Mouse (Mus musculus) midbrain, embryonic 16.5 days (tissue): ENCODE measurements at regions not wholly inside any gene's neighbourhood (a gene's known extent, or its start where the extent isn't known, plus 50 kb on each side); places are given as distances from the start of the nearest gene placed in this dataset.
A peak's percentile ranks its signal among the peaks of the same experiment; 100 is the strongest.

Source experiments
- ATAC-seq: fragments of 200-750 bp; cut with Nextera tagmentation; 2 replicates; pipeline ENCODE4 v1.8.0; 2017; ENCODE audit warnings: moderate TSS enrichment
- H3K27ac ChIP-seq: fragments of 300-500 bp; sonication (generic); 2 replicates; pipeline ENCODE4 v1.5.1; 2014; ENCODE audit warnings: mild to moderate bottlenecking, low read length, mixed read lengths
- H3K27me3 ChIP-seq: fragments of 300-500 bp; sonication (generic); 2 replicates; pipeline ENCODE4 v1.6.1; 2014; ENCODE audit warnings: low read depth, low read length, mixed read lengths; ENCODE audit not compliant: control insufficient read depth, insufficient read depth
- H3K36me3 ChIP-seq: fragments of 300-500 bp; sonication (generic); 2 replicates; pipeline ENCODE4 v1.6.1; 2014; ENCODE audit warnings: mild to moderate bottlenecking, low read length, moderate library complexity, mixed read lengths; ENCODE audit not compliant: control insufficient read depth, insufficient read depth
- H3K4me1 ChIP-seq: fragments of 300-500 bp; sonication (generic); 2 replicates; pipeline ENCODE4 v1.6.1; 2014; ENCODE audit warnings: mild to moderate bottlenecking, low read length, mixed read lengths; ENCODE audit not compliant: control insufficient read depth, insufficient read depth
- H3K4me2 ChIP-seq: fragments of 300-500 bp; sonication (generic); 2 replicates; pipeline ENCODE4 v1.6.1; 2014; ENCODE audit warnings: mild to moderate bottlenecking, low read length, mixed read lengths
- H3K4me3 ChIP-seq: fragments of 300-500 bp; sonication (generic); 2 replicates; pipeline ENCODE4 v1.5.1; 2014; ENCODE audit warnings: low read depth, mild to moderate bottlenecking, low read length, moderate library complexity, mixed read lengths
- H3K9ac ChIP-seq: fragments of 300-500 bp; sonication (generic); 2 replicates; pipeline ENCODE4 v1.6.1; 2014; ENCODE audit warnings: low read depth, low read length, mixed read lengths
- H3K9me3 ChIP-seq: fragments of 300-500 bp; sonication (generic); replicated peaks from 2 replicates; pipeline ENCODE4 v1.6.1; 2014; ENCODE audit warnings: mild to moderate bottlenecking, low read length, mixed read lengths; ENCODE audit not compliant: control insufficient read depth, poor library complexity, severe bottlenecking
- WGBS: fragments of 180-500 bp; shearing (Covaris S2); extraction: QIAGEN DNeasy Blood & Tissue Kit; methylation state at CpG from one replicate; pipeline ENCODE4 v1.1.7; 2014; 5-methylcytosine and 5-hydroxymethylcytosine counted together

- 93% methylated on average over 2 of the region's 2 CpGs for WGBS
- ATAC-seq: no peak
- no peaks in the 10 kb centered on the region for H3K36me3 ChIP-seq
Observed at GRCm38 (mm10) chr19:26143539-26143938, 461.3 kb upstream of the Smarca2 start.

GRCm38 (mm10) chr19:26151216-26151615 is 453.6 kb upstream of the Smarca2 start:
- WGBS: 88% methylated on average over 4 of the region's 4 CpGs
- H3K4me1 ChIP-seq: no peaks in the 10 kb centered on the region
- no peak overlapping the region for H3K4me2 ChIP-seq
- no peak overlapping the region for H3K27ac ChIP-seq
- no peaks in the 10 kb centered on the region for H3K9me3 ChIP-seq
- ATAC-seq: no peak
- H3K9ac ChIP-seq: no peak overlapping the region
- H3K27me3 ChIP-seq: no peaks in the 10 kb centered on the region
- H3K4me3 ChIP-seq: no peak overlapping the region
- H3K36me3 ChIP-seq: no peaks in the 10 kb centered on the region

More at GRCm38 (mm10) chr19:26143539-26143938, 461.3 kb upstream of the Smarca2 start:
- H3K27me3 ChIP-seq: no peaks in the 10 kb centered on the region
- H3K4me2 ChIP-seq: no peak overlapping the region
- no peak overlapping the region for H3K4me3 ChIP-seq
- H3K9ac ChIP-seq: no peak overlapping the region
- H3K9me3 ChIP-seq: no peaks in the 10 kb centered on the region
- no peak overlapping the region for H3K27ac ChIP-seq
- H3K4me1 ChIP-seq: no peaks in the 10 kb centered on the region

DNA sequence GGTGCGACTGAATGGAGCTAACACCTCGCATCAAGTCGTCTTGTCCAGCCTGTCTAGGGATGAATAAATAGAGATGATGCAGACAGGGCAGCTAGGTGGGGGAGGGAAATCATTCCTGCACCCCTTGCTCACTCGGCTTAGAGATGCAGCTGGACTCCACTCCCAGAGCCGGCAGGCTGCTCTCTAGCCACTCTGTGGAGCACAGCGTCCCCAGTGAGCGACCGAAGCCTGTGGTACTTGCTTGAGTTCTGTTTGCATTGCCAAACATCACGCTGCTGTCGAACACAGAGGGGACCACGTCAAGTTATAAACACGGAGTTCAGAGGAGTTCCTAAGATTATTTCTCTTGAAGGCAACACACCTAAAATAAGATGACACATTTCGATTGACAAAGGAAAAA is 439.9 kb upstream of the Smarca2 start:
- H3K27me3 ChIP-seq: no peaks in the 10 kb centered on the region
- no peaks in the 10 kb centered on the region for H3K36me3 ChIP-seq
- WGBS: 18% methylated on average over 13 of the region's 13 CpGs
- H3K4me2 ChIP-seq: peak overlapping the region; percentile 29
- no peak overlapping the region for H3K27ac ChIP-seq
- no peak for ATAC-seq
- no peaks in the 10 kb centered on the region for H3K9me3 ChIP-seq
- no peak overlapping the region for H3K9ac ChIP-seq
- H3K4me1 ChIP-seq: no peaks in the 10 kb centered on the region
- no peak overlapping the region for H3K4me3 ChIP-seq

DNA sequence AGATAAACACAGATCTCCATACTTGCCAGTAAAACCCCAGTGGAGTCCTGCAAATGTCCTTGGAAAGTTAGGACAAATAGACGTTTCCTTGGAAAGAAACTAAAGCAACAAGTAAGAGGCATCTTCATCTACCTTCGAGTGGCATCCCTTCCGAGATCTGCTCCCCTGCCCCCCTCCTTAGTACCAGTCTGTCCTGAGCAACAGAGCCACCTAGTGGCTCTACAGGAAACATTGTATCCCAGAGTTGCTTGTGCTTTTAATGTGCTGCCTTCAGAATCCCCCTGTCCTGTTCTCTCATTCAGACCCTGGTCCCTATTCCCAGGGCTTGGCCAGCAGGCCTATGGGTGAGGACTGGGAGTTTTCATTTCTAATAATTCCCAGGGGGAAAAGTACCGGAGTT is 423.1 kb upstream of the Smarca2 start:
- Histone ChIP-seq H3K36me3 (no peaks in the 10 kb centered on the region), H3K4me1 (no peaks in the 10 kb centered on the region), H3K9me3 (no peaks in the 10 kb centered on the region), H3K9ac (no peak overlapping the region), H3K4me3 (no peak overlapping the region), H3K4me2 (no peak overlapping the region), H3K27ac (no peak overlapping the region), H3K27me3 (no peaks in the 10 kb centered on the region)
- 29% methylated on average over 4 of the region's 4 CpGs for WGBS
- ATAC-seq: no peak

DNA sequence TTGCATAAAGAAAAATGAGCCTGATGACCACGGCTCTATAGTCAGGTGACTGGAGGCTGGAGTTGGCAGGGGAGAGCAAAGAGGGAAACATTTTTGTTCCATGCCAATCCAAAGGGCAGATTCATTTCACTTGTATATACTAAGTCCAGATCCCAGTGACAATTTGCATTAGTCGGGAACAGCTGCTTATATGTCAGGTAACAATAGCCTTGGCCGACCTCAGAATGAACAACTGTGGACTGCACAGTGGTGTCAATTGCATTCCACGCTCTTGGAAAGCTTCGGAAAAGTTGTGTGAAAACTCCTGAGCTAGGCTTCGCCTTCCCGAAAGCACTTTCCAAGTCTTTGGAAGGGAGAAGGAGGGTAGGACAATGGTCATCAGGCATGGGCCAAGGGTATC is 419.8 kb upstream of the Smarca2 start:
- no peak for ATAC-seq
- H3K4me1 ChIP-seq: no peaks in the 10 kb centered on the region
- 81% methylated on average over 7 of the region's 7 CpGs for WGBS
- H3K9me3 ChIP-seq: no peaks in the 10 kb centered on the region
- no peaks in the 10 kb centered on the region for H3K36me3 ChIP-seq
- no peak overlapping the region for H3K4me3 ChIP-seq
- H3K27me3 ChIP-seq: no peaks in the 10 kb centered on the region
- no peak overlapping the region for H3K27ac ChIP-seq
- no peak overlapping the region for H3K9ac ChIP-seq
- no peak overlapping the region for H3K4me2 ChIP-seq

DNA sequence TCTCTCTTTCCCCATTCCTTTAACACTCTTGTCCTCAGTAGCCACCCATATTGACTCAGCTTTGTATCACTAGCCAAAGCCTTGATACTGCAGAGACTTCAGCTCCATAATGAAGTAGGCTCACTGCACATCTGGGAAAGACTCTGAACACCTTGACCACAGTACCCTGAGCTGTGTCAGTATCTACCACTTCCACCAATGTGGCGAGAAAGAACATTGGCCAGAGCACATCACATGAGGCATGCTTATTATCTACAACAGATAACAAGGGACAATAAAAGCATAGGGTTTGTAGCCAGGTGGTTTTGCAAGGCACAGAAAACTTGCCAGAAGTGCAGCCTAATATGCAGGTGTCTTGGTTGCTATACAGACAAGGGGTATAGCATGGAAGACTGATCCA is 414.0 kb upstream of the Smarca2 start:
- no peak for ATAC-seq
- 85% methylated on average over 1 of the region's 1 CpGs for WGBS
- H3K36me3 ChIP-seq: no peaks in the 10 kb centered on the region
- H3K4me2 ChIP-seq: no peak overlapping the region
- no peak overlapping the region for H3K4me3 ChIP-seq
- no peak overlapping the region for H3K9ac ChIP-seq
- H3K4me1 ChIP-seq: no peaks in the 10 kb centered on the region
- no peaks in the 10 kb centered on the region for H3K9me3 ChIP-seq
- H3K27me3 ChIP-seq: no peaks in the 10 kb centered on the region
- no peak overlapping the region for H3K27ac ChIP-seq

DNA sequence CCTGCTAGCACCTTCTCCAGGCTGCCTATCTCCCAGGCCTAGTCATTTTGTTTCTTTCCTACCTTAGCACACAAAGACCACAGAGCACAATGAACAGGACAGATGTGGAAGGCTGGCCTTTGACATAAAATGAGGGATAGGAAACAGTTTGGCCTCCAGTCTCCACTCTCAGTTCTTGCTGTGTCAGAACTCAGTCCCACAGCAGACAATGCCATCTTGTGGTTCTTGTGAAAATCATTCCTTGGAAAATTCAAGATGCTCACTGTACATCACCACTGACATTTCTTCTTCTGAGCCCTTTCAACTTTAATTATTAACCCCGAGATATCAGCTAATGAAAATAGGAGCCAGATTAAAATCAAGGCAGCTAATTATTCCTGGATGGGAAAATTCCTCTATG is 411.2 kb upstream of the Smarca2 start:
- Histone ChIP-seq H3K27ac (no peak overlapping the region), H3K36me3 (no peaks in the 10 kb centered on the region), H3K9ac (no peak overlapping the region), H3K9me3 (no peaks in the 10 kb centered on the region), H3K4me1 (no peaks in the 10 kb centered on the region), H3K27me3 (no peaks in the 10 kb centered on the region), H3K4me2 (no peak overlapping the region), H3K4me3 (no peak overlapping the region)
- 71% methylated on average over 1 of the region's 1 CpGs for WGBS
- no peak for ATAC-seq

DNA sequence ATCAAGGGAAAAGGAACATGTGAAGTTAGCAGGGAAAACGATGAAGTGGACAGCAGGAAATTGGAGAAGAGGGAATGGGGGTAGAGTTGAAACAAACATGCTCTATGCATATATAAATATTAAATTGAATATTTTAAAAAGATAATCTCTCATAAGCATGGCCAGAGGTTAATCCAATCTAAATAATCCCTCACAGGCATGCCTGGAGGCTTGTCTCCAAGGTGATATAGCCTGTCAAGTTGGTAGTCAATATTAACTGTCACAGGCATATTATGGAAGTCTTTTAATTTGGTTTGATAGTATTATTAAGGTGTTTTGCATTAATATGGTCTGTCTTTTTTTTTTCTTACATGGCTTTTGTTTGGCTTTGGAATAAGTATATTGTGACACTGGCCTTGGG is 396.1 kb upstream of the Smarca2 start:
- ATAC-seq: no peak
- no peak overlapping the region for H3K4me2 ChIP-seq
- no peaks in the 10 kb centered on the region for H3K4me1 ChIP-seq
- H3K9ac ChIP-seq: no peak overlapping the region
- no peak overlapping the region for H3K27ac ChIP-seq
- H3K4me3 ChIP-seq: no peak overlapping the region
- H3K27me3 ChIP-seq: no peaks in the 10 kb centered on the region
- no peaks in the 10 kb centered on the region for H3K36me3 ChIP-seq
- H3K9me3 ChIP-seq: no peaks in the 10 kb centered on the region
- WGBS: 15% methylated on average over 1 of the region's 1 CpGs

GRCm38 (mm10) chr19:26234539-26234938 is 370.3 kb upstream of the Smarca2 start:
- Histone ChIP-seq H3K4me3 (no peak overlapping the region), H3K27ac (no peak overlapping the region), H3K4me1 (no peaks in the 10 kb centered on the region), H3K9me3 (no peaks in the 10 kb centered on the region), H3K36me3 (no peaks in the 10 kb centered on the region), H3K27me3 (no peaks in the 10 kb centered on the region), H3K4me2 (no peak overlapping the region), H3K9ac (no peak overlapping the region)
- WGBS: 49% methylated on average over 4 of the region's 4 CpGs
- ATAC-seq: no peak

DNA sequence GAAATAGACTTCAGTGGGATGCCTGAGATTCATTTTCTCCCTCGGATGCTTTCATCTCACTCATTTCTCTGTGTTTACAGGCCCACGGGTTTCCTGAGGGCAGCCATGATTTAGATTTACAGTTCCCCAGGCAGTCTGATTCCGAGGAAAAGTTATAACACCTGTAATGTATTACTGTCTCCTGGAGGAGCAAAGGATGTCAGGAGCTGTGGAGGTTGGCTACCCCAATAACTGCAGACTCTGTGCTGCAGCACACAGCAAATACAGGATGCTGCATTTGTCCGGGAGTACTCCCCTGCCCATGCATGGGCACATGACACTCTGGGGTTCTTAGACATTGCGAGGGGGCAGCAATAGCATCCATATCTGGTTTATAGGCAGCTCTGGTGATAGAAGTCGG is 360.8 kb upstream of the Smarca2 start:
- H3K36me3 ChIP-seq: no peaks in the 10 kb centered on the region
- H3K27me3 ChIP-seq: no peaks in the 10 kb centered on the region
- no peak overlapping the region for H3K4me2 ChIP-seq
- H3K4me1 ChIP-seq: no peaks in the 10 kb centered on the region
- no peak overlapping the region for H3K9ac ChIP-seq
- WGBS: 74% methylated on average over 6 of the region's 6 CpGs
- no peak overlapping the region for H3K4me3 ChIP-seq
- ATAC-seq: no peak
- H3K9me3 ChIP-seq: no peaks in the 10 kb centered on the region
- no peak overlapping the region for H3K27ac ChIP-seq
